Mouse (Mus musculus) liver, embryonic 14.5 days (tissue): ENCODE measurements around the gene Catsper1. TPM values are rescaled to one million over a fixed set of nuclear protein-coding genes. Genes with fewer than 3 reads are reported as not detected.

Experiments
- ATAC-seq: fragments of 200-750 bp; cut with Nextera tagmentation; 2 replicates; pipeline ENCODE4 v1.8.0; 2017; ENCODE audit warnings: moderate number of reproducible peaks, mild to moderate bottlenecking, moderate library complexity; ENCODE audit not compliant: insufficient read depth
- DNase-seq, 3 experiments: peaks; one replicate each; pipeline ENCODE4 v3.0.0-alpha.2; 2012 to 2013; ENCODE audit warnings: low read depth in 3 of 3, low spot score in 3 of 3
- H3K27ac ChIP-seq: fragments of 300-500 bp; sonication (generic); 2 replicates; pipeline ENCODE4 v1.5.1; 2014; ENCODE audit warnings: moderate library complexity, mild to moderate bottlenecking, control low read depth, inconsistent platforms
- H3K27me3 ChIP-seq: fragments of 300-500 bp; sonication (generic); 2 replicates; pipeline ENCODE4 v1.6.1; 2014; ENCODE audit warnings: mild to moderate bottlenecking, low read length, moderate library complexity; ENCODE audit not compliant: control insufficient read depth, insufficient read depth
- H3K36me3 ChIP-seq: fragments of 300-500 bp; sonication (generic); replicated peaks from 2 replicates; pipeline ENCODE4 v1.6.1; 2014; ENCODE audit warnings: low read depth; ENCODE audit not compliant: control insufficient read depth, insufficient read depth
- H3K4me1 ChIP-seq, 2 experiments: fragments of 200-500 bp in 1 of 2; fragments of 300-500 bp in 1 of 2; sonication (generic) in 1 of 2; replicated peaks; 2 replicates each; pipeline ENCODE4 v1.6.1; 2012 to 2014; ENCODE audit warnings: antibody characterized with exemption in 1 of 2, inconsistent platforms in 1 of 2, low read length in 1 of 2; ENCODE audit not compliant: control insufficient read depth in 2 of 2, insufficient read depth in 2 of 2
- H3K4me2 ChIP-seq: fragments of 300-500 bp; sonication (generic); 2 replicates; pipeline ENCODE4 v1.6.1; 2014; ENCODE audit warnings: low read depth, mild to moderate bottlenecking, control low read depth, moderate library complexity
- H3K4me3 ChIP-seq, 2 experiments: fragments of 200-500 bp in 1 of 2; fragments of 300-500 bp in 1 of 2; sonication (generic) in 1 of 2; 2 replicates each; pipeline ENCODE4 v1.5.1; 2012 to 2014; ENCODE audit warnings: low read depth in 2 of 2, low read length in 2 of 2, mild to moderate bottlenecking in 2 of 2, control low read depth in 1 of 2, inconsistent platforms in 1 of 2, moderate library complexity in 1 of 2; ENCODE audit not compliant: insufficient read depth in 1 of 2
- H3K9ac ChIP-seq: fragments of 300-500 bp; sonication (generic); replicated peaks from 2 replicates; pipeline ENCODE4 v1.6.1; 2014; ENCODE audit warnings: mild to moderate bottlenecking, control low read depth, moderate library complexity
- H3K9me3 ChIP-seq: fragments of 300-500 bp; sonication (generic); 2 replicates; pipeline ENCODE4 v1.6.1; 2016; ENCODE audit warnings: low read length, mixed read lengths; ENCODE audit not compliant: control insufficient read depth
- CTCF ChIP-seq: IDR thresholded peaks from 2 replicates; pipeline ENCODE4 v1.5.1; 2016; ENCODE audit warnings: antibody characterized with exemption, low read depth, control low read depth
- EP300 ChIP-seq: IDR thresholded peaks from 2 replicates; pipeline ENCODE4 v1.6.1; 2016; ENCODE audit warnings: antibody characterized with exemption, low read depth
- WGBS: fragments of 180-500 bp; shearing (Covaris S2); extraction: QIAGEN DNeasy Blood & Tissue Kit; methylation state at CpG from one replicate; pipeline ENCODE4 v1.1.7; 2014; ENCODE audit not compliant: insufficient replicate concordance; 5-methylcytosine and 5-hydroxymethylcytosine counted together
- polyA plus RNA-seq, 2 experiments: library from polyadenylated mRNA; depleted of rRNA in 1 of 2; stranded (reverse) in 1 of 2; unstranded in 1 of 2; fragments of >200 nt; fragmentation: Nextera tagmentation in 1 of 2; extraction: Ambion mirVana in 1 of 2; gene quantifications; 2 replicates each; pipeline versions ENCODE4 v1.2.1 to v1.2.3; 2012 to 2014

Gene Catsper1
- not detected in 2 replicates for polyA plus RNA-seq (2012; rRNA removed)
- not detected in 2 replicates for polyA plus RNA-seq (2014; fragmentation: Nextera tagmentation; extraction: Ambion mirVana)

GRCm38 (mm10) chr19:5335441-5335840 is at the start of gene Catsper1:
Catsper1 (plus strand) TSS chr19:5335741.
- H3K9me3 ChIP-seq: no peaks in the 10 kb centered on the region
- no peak within 1 kb of the TSS for H3K4me2 ChIP-seq
- no peaks in the 10 kb centered on the region for H3K4me1 ChIP-seq
- no peak for DNase-seq
- TF ChIP-seq CTCF (no peak), EP300 (no peak)
- no peak within 1 kb of the TSS for H3K9ac ChIP-seq
- H3K27ac ChIP-seq: no peak within 1 kb of the TSS
- no peak for ATAC-seq
- no peak within 1 kb of the TSS for H3K4me3 ChIP-seq
- 69% methylated on average over 6 of the region's 6 CpGs for WGBS
- no peaks in the 10 kb centered on the region for H3K27me3 ChIP-seq
- no peaks in the 10 kb centered on the region for H3K36me3 ChIP-seq

GRCm38 (mm10) chr19:5294972-5295735 is 40.4 kb upstream of the Catsper1 start, which contains the start of gene Sf3b2:
Sf3b2 (minus strand) TSS chr19:5295455.
- no peaks in the 10 kb centered on the region for H3K9me3 ChIP-seq
- H3K4me1 ChIP-seq: peaks cover 17 to 18% of the 10 kb centered on the region in 2 experiments
- TF ChIP-seq EP300: no peak
- peak; percentile 92 for TF ChIP-seq CTCF
- DNase-seq: peak; percentile 100
- ATAC-seq: peak; percentile 96
- H3K9ac ChIP-seq: peak within 1 kb of the TSS; percentile 93
- H3K27me3 ChIP-seq: peaks cover 9% of the 10 kb centered on the region; the same call in 1 of the 2 replicates
- peak within 1 kb of the TSS; percentile 95 for H3K4me2 ChIP-seq
- peak within 1 kb of the TSS; percentile 72 for H3K27ac ChIP-seq
- whole genome bisulfite sequencing: under 1% methylated on average over 46 of the region's 46 CpGs
- H3K36me3 ChIP-seq: peaks cover 33% of the 10 kb centered on the region
- H3K4me3 ChIP-seq: peak within 1 kb of the TSS; percentile 90 to 99

GRCm38 (mm10) chr19:5295736-5296075 is 39.8 kb upstream of the Catsper1 start:
- H3K4me3 ChIP-seq: peak overlapping the region; percentile 82 to 99
- H3K4me2 ChIP-seq: peak overlapping the region; percentile 82
- peak overlapping the region; percentile 51 for H3K9ac ChIP-seq
- H3K27ac ChIP-seq: peak overlapping the region; percentile 55
- H3K27me3 ChIP-seq: peaks cover 9% of the 10 kb centered on the region; the same call in 1 of the 2 replicates
- ATAC-seq (peak; percentile 60), DNase-seq (no peak)
- peaks cover 28% of the 10 kb centered on the region for H3K36me3 ChIP-seq
- TF ChIP-seq CTCF: no peak
- TF ChIP-seq EP300: no peak
- H3K4me1 ChIP-seq: peaks cover 17 to 18% of the 10 kb centered on the region in 2 experiments
- H3K9me3 ChIP-seq: no peaks in the 10 kb centered on the region
- 3% methylated on average over 13 of the region's 13 CpGs for WGBS

GRCm38 (mm10) chr19:5296630-5297029 is 38.9 kb upstream of the Catsper1 start:
- ATAC-seq (no peak), DNase-seq (no peak)
- WGBS: 70% methylated on average over 5 of the region's 5 CpGs
- peaks cover 17 to 18% of the 10 kb centered on the region in 2 experiments for H3K4me1 ChIP-seq
- peak overlapping the region; percentile 82 for H3K4me2 ChIP-seq
- no peak for TF ChIP-seq EP300
- no peak overlapping the region for H3K4me3 ChIP-seq
- H3K36me3 ChIP-seq: peaks cover 23% of the 10 kb centered on the region
- H3K9ac ChIP-seq: no peak overlapping the region; the same call in 1 of the 2 replicates
- H3K9me3 ChIP-seq: no peaks in the 10 kb centered on the region
- no peak overlapping the region for H3K27ac ChIP-seq
- peaks cover 9% of the 10 kb centered on the region; the same call in 1 of the 2 replicates for H3K27me3 ChIP-seq
